Mouse (Mus musculus) telencephalon, adult 2 months (tissue): Measurements from ENCODE around the gene Cyp2u1.
A peak's percentile ranks its signal among the peaks of the same experiment; 100 is the strongest.

Experiments used
- DNase-seq: peaks from one replicate; pipeline ENCODE4 v3.0.0-alpha.2; 2011; ENCODE audit warnings: low read depth, low spot score

Cyp2u1 gene

DNA sequence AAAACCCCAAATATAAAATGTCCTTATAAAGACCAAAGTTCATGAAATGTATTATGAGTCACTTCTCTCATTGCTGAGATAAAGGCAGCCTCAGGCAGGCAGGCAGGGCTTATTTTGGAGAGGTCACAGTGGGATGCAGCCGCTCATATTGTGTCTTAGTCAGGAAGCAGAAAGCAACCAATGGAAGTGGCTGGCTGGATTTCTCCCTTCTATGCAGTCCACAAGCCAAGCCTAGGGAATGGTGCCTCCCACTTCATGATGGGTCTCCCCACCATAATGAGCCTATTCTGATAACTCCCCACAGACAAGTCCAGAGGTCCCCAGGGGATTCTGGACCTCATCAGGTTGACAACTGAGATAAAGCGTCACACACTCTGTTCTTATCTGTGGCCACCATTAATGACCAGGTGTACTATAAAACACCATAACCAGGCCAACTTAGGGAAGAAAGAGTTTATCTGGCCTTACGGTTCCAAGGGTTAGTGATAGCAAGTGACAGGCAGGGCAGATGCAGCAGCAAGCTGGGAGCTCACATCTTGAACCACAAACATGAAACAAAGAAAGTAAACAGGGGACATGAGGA lies 47.5 kb downstream of the Cyp2u1 start:
- no peak for DNase-seq

DNA sequence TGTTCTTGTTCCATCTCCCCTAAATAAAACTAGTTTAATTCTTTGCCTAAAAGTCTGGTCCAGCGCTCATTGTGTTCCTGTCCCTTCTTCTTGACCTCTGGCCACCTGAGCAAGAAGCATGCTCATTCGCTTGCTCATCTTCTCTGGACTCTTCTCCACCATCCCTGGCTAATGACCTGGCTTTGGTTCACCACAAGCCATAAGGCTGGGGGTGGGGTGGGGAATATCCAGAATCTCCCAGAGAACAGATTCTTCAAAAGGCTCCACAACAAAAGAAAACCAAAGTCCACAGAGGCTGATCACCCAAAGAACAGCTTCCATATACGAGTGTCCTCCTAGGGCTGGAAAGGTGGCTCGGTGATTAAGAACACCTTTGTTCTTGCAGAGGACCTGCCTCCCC lies 48.0 kb downstream of the Cyp2u1 start:
- no peak for DNase-seq

DNA sequence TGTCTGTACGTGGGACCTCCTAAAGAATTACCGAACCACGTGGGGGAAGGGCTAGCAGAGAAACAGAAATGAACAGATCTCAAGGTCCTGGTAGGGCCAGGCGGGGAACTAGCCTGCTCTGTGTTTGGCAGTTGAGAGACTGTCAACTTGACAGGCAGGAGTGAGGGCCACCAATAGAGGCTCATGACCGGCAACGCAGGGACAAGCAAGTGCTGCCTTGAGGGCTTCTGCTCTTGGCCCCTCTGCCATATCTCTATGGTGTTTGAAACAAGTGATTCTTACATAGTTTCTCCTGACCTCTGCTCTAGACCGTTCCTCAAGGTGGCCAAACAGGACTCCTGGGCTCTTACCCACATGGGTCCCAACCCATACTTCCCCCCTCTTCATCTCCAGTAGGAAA lies 51.4 kb downstream of the Cyp2u1 start:
- DNase-seq: no peak

DNA sequence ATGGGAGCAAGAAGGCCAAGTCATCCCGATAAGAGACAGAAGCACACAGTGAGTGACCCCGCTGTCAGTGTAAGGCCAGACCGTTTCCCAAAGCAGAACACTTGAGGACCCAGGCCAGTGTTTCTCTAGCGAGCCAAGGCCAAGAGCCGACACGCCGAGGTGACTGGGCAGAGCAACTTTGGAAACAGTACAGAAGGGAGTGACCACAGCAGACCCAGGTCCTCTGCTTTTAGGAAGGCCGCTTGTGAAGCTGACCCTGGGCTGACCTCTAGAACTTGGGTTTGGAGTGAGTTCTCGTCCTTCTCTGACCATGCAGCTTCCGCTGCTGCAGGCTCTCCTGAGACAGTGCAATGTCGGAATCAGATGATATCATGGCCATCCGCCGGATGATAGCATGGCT lies 52.0 kb downstream of the Cyp2u1 start:
- DNase-seq: no peak

DNA sequence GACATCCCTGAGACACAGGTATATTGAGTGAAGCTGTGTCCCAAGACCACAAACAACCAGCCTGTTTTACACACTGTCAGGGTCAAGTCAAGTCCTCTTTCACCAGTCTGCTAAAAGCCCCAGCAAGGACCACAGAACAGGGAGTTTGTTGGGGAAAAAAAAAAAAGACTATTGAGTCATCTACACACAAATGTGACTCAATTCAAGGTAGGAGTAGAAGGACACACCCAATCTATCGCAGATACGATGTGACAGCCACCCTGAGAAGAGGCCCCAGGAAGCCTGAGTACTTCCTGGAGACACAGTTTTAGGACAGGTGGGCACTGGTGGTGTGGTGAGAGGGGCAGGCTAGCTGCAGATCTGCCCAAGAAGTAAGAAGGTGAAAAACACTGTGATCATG lies 52.7 kb downstream of the Cyp2u1 start:
- no peak for DNase-seq

DNA sequence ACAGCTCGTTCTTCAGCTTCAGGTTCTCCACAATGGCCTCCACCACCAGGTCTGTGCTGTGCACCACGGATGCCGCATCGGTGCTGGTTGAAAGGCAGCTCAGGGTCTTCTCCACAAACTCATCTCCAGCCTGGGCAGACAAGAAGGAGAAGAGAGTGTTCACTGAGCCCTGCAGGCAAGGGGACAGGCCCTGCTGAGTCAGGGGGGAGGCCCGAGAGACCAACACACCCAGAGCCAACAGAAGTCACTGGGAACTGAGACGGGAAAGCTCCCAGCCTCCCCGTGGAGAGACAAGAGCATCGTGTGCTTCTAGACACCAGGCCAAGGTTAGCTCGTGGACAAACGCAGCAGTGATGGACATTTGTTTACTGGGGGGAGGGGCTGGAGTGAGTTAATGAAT lies 54.6 kb downstream of the Cyp2u1 start:
- no peak for DNase-seq

DNA sequence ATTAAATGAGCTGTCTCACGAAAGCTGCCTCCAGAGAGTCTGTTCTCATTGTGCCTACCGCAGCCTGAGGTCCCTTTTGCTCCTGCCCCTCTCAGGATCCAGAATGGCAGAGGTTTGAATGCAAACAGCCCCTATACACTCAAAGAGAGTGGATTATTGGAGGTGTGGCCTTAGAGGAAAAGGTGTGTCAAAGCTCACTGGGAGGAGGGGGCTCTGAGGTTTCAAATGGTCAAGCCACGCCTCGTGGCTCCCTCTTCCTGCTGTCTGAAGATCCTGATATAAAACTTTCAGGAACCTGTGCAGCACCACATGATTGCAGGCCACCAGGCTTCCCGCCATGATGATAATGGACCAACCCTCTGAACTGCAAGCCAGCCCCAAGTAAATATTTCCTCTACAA lies 55.2 kb downstream of the Cyp2u1 start:
- no peak for DNase-seq

DNA sequence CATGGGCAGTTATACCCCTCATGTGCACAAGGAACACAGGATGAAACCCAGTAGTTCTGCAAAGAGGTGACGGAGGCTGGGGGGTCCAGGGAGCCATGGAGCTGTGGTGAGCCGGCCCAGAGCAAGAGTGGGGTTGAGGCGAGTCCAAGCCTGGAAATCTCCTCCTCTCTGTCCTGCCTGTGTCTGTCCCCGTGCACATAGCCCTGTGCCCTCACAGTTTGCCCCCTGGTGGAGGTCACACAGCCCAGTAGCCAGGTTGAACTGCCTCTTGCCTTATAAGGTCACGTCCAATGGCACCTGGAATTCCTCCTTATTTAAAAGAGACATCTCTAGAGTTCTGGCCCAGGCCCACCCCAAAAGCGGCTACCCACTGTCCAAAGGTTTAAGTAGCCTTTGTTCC lies 55.6 kb downstream of the Cyp2u1 start:
- DNase-seq: no peak

DNA sequence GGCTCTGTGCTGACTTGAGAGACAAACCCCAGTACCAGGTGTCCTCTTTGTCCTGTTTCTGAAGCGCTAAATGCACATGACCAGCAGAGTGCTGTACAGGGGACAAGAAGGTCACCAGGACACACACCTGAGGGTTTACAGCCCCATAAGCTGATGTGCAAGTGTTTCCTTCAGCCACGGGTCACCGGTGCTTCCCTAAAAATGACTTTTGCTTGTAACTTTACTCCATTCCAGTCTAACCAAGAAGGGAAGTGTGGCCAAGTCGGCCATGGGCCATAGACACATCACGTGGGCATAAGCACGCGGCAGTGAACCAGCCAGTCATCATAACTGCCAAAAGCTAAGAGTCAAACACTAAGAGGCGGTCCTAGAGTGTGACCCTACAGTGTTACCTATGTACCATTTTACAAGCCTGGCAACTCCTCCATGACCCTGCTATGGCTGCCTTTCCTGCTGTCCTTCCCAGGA lies 56.4 kb downstream of the Cyp2u1 start:
- DNase-seq: no peak

DNA sequence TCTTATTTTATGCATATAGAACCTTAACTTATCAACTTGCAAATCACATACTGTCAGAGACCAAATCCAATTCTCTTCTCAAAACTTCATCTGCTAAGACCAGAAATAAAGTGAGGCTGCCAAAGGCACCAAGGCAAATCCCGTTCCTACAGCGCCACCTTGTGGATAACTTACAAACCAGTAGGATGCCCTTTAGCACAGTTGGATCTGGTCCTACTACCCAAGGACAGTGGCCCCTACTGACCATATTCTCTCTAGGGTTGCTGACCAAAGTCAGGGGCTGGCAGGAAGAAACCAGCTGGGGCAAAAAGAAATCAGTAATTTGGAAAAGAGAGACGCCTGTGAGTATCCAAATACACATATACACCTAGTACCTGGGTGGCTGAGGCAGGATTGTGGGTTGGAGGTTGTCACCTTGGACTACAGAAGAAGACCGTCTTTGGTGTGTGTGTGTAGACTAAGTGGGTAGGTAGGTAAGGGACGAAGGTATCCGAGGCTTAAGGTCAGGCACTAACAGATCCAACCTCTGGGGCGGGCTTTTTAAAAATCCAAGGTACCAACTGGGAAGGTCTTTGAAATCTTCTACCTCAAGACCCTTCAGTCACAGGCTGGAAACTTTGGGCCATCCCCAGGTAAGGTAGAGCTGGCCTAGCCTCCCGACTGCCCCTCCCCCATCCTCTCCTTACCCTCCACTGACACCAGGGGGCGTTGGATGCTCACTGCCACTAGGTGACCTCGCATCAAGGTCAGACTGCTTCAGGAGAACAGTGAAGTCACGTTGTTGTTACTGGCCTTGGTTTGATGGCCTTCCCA lies 57.1 kb downstream of the Cyp2u1 start:
- DNase-seq: peak; percentile 46
